Mouse (Mus musculus) forebrain, postnatal 0 days (tissue): ENCODE results near the gene Fndc3b. TPM values are rescaled to one million over a fixed set of nuclear protein-coding genes. Genes with fewer than 3 reads are reported as not detected.

Experiments used
- ATAC-seq: fragments of 200-750 bp; cut with Nextera tagmentation; 2 replicates; pipeline ENCODE4 v1.8.0; 2017; ENCODE audit warnings: mild to moderate bottlenecking, moderate library complexity
- DNase-seq: peaks from one replicate; pipeline ENCODE4 v3.0.0-alpha.2; 2015
- H3K27ac ChIP-seq: fragments of 300-500 bp; sonication (generic); 2 replicates; pipeline ENCODE4 v1.5.1; 2014; ENCODE audit warnings: low read depth, mild to moderate bottlenecking, antibody characterized with exemption, low read length, moderate library complexity, mixed read lengths
- H3K27me3 ChIP-seq: fragments of 300-500 bp; sonication (generic); 2 replicates; pipeline ENCODE4 v1.6.1; 2014; ENCODE audit warnings: mild to moderate bottlenecking, low read length, mixed read lengths; ENCODE audit not compliant: insufficient read depth
- H3K36me3 ChIP-seq: fragments of 300-500 bp; sonication (generic); 2 replicates; pipeline ENCODE4 v1.6.1; 2014; ENCODE audit warnings: mild to moderate bottlenecking, moderate library complexity; ENCODE audit not compliant: insufficient read depth
- H3K4me1 ChIP-seq: fragments of 300-500 bp; sonication (generic); 2 replicates; pipeline ENCODE4 v1.6.1; 2014; ENCODE audit warnings: antibody characterized with exemption; ENCODE audit not compliant: insufficient read depth
- H3K4me2 ChIP-seq: fragments of 300-500 bp; sonication (generic); 2 replicates; pipeline ENCODE4 v1.6.1; 2014; ENCODE audit warnings: low read depth, mild to moderate bottlenecking, moderate library complexity
- H3K4me3 ChIP-seq: fragments of 300-500 bp; sonication (generic); 2 replicates; pipeline ENCODE4 v1.5.1; 2014; ENCODE audit warnings: low read depth, low read length, mixed read lengths
- H3K9ac ChIP-seq: fragments of 300-500 bp; sonication (generic); 2 replicates; pipeline ENCODE4 v1.6.1; 2014; ENCODE audit warnings: mild to moderate bottlenecking
- H3K9me3 ChIP-seq: fragments of 300-500 bp; sonication (generic); 2 replicates; pipeline ENCODE4 v1.6.1; 2016; ENCODE audit warnings: low read length
- CTCF ChIP-seq: sonication (generic); IDR thresholded peaks from 2 replicates; pipeline ENCODE4 v1.5.1; 2016; ENCODE audit warnings: antibody characterized with exemption, control low read depth, low read depth
- WGBS: fragments of 180-500 bp; shearing (Covaris S2); extraction: QIAGEN DNeasy Blood & Tissue Kit; methylation state at CpG from one replicate; pipeline ENCODE4 v1.1.7; 2014; 5-methylcytosine and 5-hydroxymethylcytosine counted together
- polyA plus RNA-seq: library from polyadenylated mRNA; unstranded; fragments of >200 nt; fragmentation: Nextera tagmentation; extraction: Ambion mirVana; gene quantifications from 2 replicates; pipeline ENCODE4 v1.2.1, GENCODE M21; 2015
- total RNA-seq: library from RNA; depleted of rRNA; stranded (reverse); fragments of >200 nt; gene quantifications from 2 replicates; pipeline ENCODE4 v1.2.3, GENCODE M21; 2014

Gene Fndc3b
- total and polyA plus RNA-seq, 2 experiments from 2014 or later, result 5.7 to 18.3 TPM

- ATAC-seq, result no peak
- H3K27ac ChIP-seq, result no peak overlapping the region
- H3K27me3 ChIP-seq, result no peaks in the 10 kb centered on the region
- no peak overlapping the region for H3K4me3 ChIP-seq
- no peak for DNase-seq
- no peaks in the 10 kb centered on the region for H3K9me3 ChIP-seq
- 79% methylated on average over 10 of the region's 10 CpGs for WGBS
- no peak for TF ChIP-seq CTCF
- no peaks in the 10 kb centered on the region for H3K36me3 ChIP-seq
- H3K9ac ChIP-seq, result no peak overlapping the region
- H3K4me1 ChIP-seq, result 0 out of 2 replicates have a peak, but pooled peaks cover 3% of the 10 kb centered on the region
- no peak overlapping the region for H3K4me2 ChIP-seq
Measured at GRCm38 (mm10) chr3:27577349-27578025, 133.6 kb downstream of the Fndc3b start.

- DNase-seq, result no peak
- H3K4me3 ChIP-seq, result no peak overlapping the region
- WGBS, result 90% methylated on average over 9 of the region's 9 CpGs
Measured at GRCm38 (mm10) chr3:27574241-27574640, 136.9 kb downstream of the Fndc3b start.

GRCm38 (mm10) chr3:27573458-27573857 is 137.6 kb downstream of the Fndc3b start:
- DNase-seq, result peak; percentile 43

More at GRCm38 (mm10) chr3:27574241-27574640, 136.9 kb downstream of the Fndc3b start:
- no peaks in the 10 kb centered on the region for H3K4me1 ChIP-seq
- H3K27ac ChIP-seq, result no peak overlapping the region
- H3K9ac ChIP-seq, result no peak overlapping the region
- no peak for ATAC-seq
- no peak for TF ChIP-seq CTCF
- H3K36me3 ChIP-seq, result no peaks in the 10 kb centered on the region
- no peak overlapping the region for H3K4me2 ChIP-seq
- no peaks in the 10 kb centered on the region for H3K27me3 ChIP-seq
- no peaks in the 10 kb centered on the region for H3K9me3 ChIP-seq

GRCm38 (mm10) chr3:27572305-27572704 is 138.8 kb downstream of the Fndc3b start:
- no peak overlapping the region for H3K9ac ChIP-seq
- H3K4me1 ChIP-seq, result no peaks in the 10 kb centered on the region
- peak; percentile 54 for TF ChIP-seq CTCF
- 65% methylated on average over 6 of the region's 6 CpGs for WGBS
- ATAC-seq (no peak; the same call in 1 of the 2 replicates), DNase-seq (peak; percentile 37)
- no peaks in the 10 kb centered on the region for H3K27me3 ChIP-seq
- no peak overlapping the region for H3K4me2 ChIP-seq
- no peak overlapping the region for H3K27ac ChIP-seq
- H3K9me3 ChIP-seq, result no peaks in the 10 kb centered on the region
- no peaks in the 10 kb centered on the region for H3K36me3 ChIP-seq
- no peak overlapping the region for H3K4me3 ChIP-seq

More at GRCm38 (mm10) chr3:27573458-27573857, 137.6 kb downstream of the Fndc3b start:
- Histone ChIP-seq H3K27ac (no peak overlapping the region; the same call in 1 of the 2 replicates), H3K4me3 (no peak overlapping the region), H3K9ac (0 out of 2 replicates have a peak overlapping the region, but pooled peaks have one; percentile 3), H3K36me3 (no peaks in the 10 kb centered on the region), H3K4me1 (no peaks in the 10 kb centered on the region), H3K4me2 (no peak overlapping the region), H3K27me3 (no peaks in the 10 kb centered on the region), H3K9me3 (no peaks in the 10 kb centered on the region)
- TF ChIP-seq CTCF, result no peak
- ATAC-seq, result peak; percentile 73
- WGBS, result 24% methylated on average over 11 of the region's 11 CpGs

GRCm38 (mm10) chr3:27565314-27565713 is 145.8 kb downstream of the Fndc3b start:
- H3K27me3 ChIP-seq, result no peaks in the 10 kb centered on the region
- no peak overlapping the region for H3K27ac ChIP-seq
- WGBS, result 87% methylated on average over 4 of the region's 4 CpGs
- H3K4me1 ChIP-seq, result no peaks in the 10 kb centered on the region
- TF ChIP-seq CTCF, result no peak
- ATAC-seq (no peak), DNase-seq (no peak)
- no peak overlapping the region for H3K9ac ChIP-seq
- no peaks in the 10 kb centered on the region for H3K36me3 ChIP-seq
- H3K4me3 ChIP-seq, result no peak overlapping the region
- H3K4me2 ChIP-seq, result no peak overlapping the region
- H3K9me3 ChIP-seq, result no peaks in the 10 kb centered on the region

- no peaks in the 10 kb centered on the region for H3K9me3 ChIP-seq
- no peaks in the 10 kb centered on the region for H3K36me3 ChIP-seq
- H3K27me3 ChIP-seq, result no peaks in the 10 kb centered on the region
- no peak overlapping the region for H3K4me2 ChIP-seq
- H3K9ac ChIP-seq, result no peak overlapping the region
- TF ChIP-seq CTCF, result no peak
- H3K4me3 ChIP-seq, result no peak overlapping the region
- DNase-seq (no peak), ATAC-seq (no peak)
- H3K27ac ChIP-seq, result no peak overlapping the region
- 92% methylated on average over 5 of the region's 5 CpGs for WGBS
- no peaks in the 10 kb centered on the region for H3K4me1 ChIP-seq
Measured at GRCm38 (mm10) chr3:27563047-27563624, 148.0 kb downstream of the Fndc3b start.

GRCm38 (mm10) chr3:27562476-27562875 is 148.6 kb downstream of the Fndc3b start:
- Histone ChIP-seq H3K9ac (no peak overlapping the region), H3K27me3 (no peaks in the 10 kb centered on the region), H3K4me2 (no peak overlapping the region), H3K4me3 (no peak overlapping the region), H3K9me3 (no peaks in the 10 kb centered on the region), H3K36me3 (no peaks in the 10 kb centered on the region), H3K27ac (no peak overlapping the region), H3K4me1 (no peaks in the 10 kb centered on the region)
- ATAC-seq (no peak), DNase-seq (no peak)
- TF ChIP-seq CTCF, result no peak
- WGBS, result 86% methylated on average over 3 of the region's 3 CpGs
